Mouse (Mus musculus) brain, embryonic 14.5 days (tissue): ENCODE data around the gene Recql.

Experiments
- CTCF ChIP-seq: fragments of 200-500 bp; IDR thresholded peaks from 2 replicates; pipeline ENCODE4 v1.5.1; 2012; ENCODE audit warnings: inconsistent platforms, mild to moderate bottlenecking, moderate library complexity, borderline replicate concordance; ENCODE audit not compliant: insufficient read depth, insufficient read length; ENCODE audit errors: extremely low read depth
- POLR2A ChIP-seq: fragments of 200-500 bp; IDR thresholded peaks from 2 replicates; pipeline ENCODE4 v1.6.1; 2012; ENCODE audit warnings: mild to moderate bottlenecking, inconsistent platforms, borderline replicate concordance; ENCODE audit not compliant: poor library complexity, insufficient read depth, insufficient read length, severe bottlenecking; ENCODE audit errors: extremely low read depth

DNA sequence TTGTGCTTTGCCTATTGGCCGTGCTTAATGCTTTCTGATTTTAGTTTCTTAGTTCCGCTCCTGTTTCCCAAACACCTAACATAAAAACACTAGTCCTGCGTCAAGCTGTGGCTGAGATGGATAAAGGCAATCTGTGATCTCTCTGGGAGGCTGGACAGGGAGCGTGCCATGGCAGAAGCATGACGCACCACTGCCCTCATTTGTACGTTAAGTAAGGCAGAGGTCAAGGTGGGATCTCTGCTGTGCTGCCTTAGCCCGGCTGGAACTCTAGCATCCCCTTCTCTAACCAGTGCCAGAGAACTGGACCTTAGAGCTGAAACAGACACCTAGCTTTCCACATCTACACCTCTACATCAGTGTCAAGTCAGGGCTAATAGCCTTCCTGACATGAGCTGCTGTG is 5.3 kb downstream of the Recql start:
- no peak for TF ChIP-seq CTCF
- TF ChIP-seq POLR2A: no peak
